Mouse (Mus musculus) lung, embryonic 14.5 days (tissue): ENCODE data around the gene Olfr332. TPM values are rescaled to one million over a fixed set of nuclear protein-coding genes. Genes with fewer than 3 reads are reported as not detected.

Experiments used
- ATAC-seq: fragments of 200-750 bp; cut with Nextera tagmentation; 2 replicates; pipeline ENCODE4 v1.8.0; 2017; ENCODE audit warnings: mild to moderate bottlenecking, moderate TSS enrichment, moderate library complexity; ENCODE audit not compliant: insufficient read depth
- DNase-seq: peaks from one replicate; pipeline ENCODE4 v3.0.0-alpha.2; 2015
- H3K27ac ChIP-seq: fragments of 300-500 bp; sonication (generic); 2 replicates; pipeline ENCODE4 v1.5.1; 2014; ENCODE audit warnings: low read depth, mild to moderate bottlenecking, moderate library complexity
- H3K27me3 ChIP-seq: fragments of 300-500 bp; sonication (generic); 2 replicates; pipeline ENCODE4 v1.6.1; 2014; ENCODE audit warnings: low read length, control low read depth; ENCODE audit not compliant: insufficient read depth
- H3K36me3 ChIP-seq: fragments of 300-500 bp; sonication (generic); 2 replicates; pipeline ENCODE4 v1.6.1; 2014; ENCODE audit warnings: control low read depth; ENCODE audit not compliant: insufficient read depth
- H3K4me1 ChIP-seq: fragments of 300-500 bp; sonication (generic); 2 replicates; pipeline ENCODE4 v1.6.1; 2014; ENCODE audit warnings: antibody characterized with exemption, control low read depth; ENCODE audit not compliant: insufficient read depth
- H3K4me2 ChIP-seq: fragments of 300-500 bp; sonication (generic); 2 replicates; pipeline ENCODE4 v1.6.1; 2014; ENCODE audit warnings: mild to moderate bottlenecking
- H3K4me3 ChIP-seq: fragments of 300-500 bp; sonication (generic); 2 replicates; pipeline ENCODE4 v1.5.1; 2014; ENCODE audit warnings: low read depth, low read length
- H3K9ac ChIP-seq: fragments of 300-500 bp; sonication (generic); 2 replicates; pipeline ENCODE4 v1.6.1; 2014
- H3K9me3 ChIP-seq: fragments of 300-500 bp; sonication (generic); 2 replicates; pipeline ENCODE4 v1.6.1; 2016; ENCODE audit warnings: low read depth, low read length, control low read depth
- CTCF ChIP-seq: IDR thresholded peaks from 2 replicates; pipeline ENCODE4 v1.5.1; 2016; ENCODE audit warnings: antibody characterized with exemption, low read depth
- WGBS: fragments of 180-500 bp; shearing (Covaris S2); extraction: QIAGEN DNeasy Blood & Tissue Kit; methylation state at CpG from one replicate; pipeline ENCODE4 v1.1.7; 2014; 5-methylcytosine and 5-hydroxymethylcytosine counted together
- polyA plus RNA-seq: library from polyadenylated mRNA; unstranded; fragments of >200 nt; fragmentation: Nextera tagmentation; extraction: Ambion mirVana; gene quantifications from 2 replicates; pipeline ENCODE4 v1.2.1, GENCODE M21; 2014

The Olfr332 gene
- polyA plus RNA-seq, 1 experiment from 2014 or later, result not detected

- DNase-seq, result no peak
- no peak for ATAC-seq
- Histone ChIP-seq H3K4me1 (no peaks in the 10 kb centered on the region), H3K9me3 (no peaks in the 10 kb centered on the region), H3K27ac (no peak within 1 kb of the TSS), H3K9ac (no peak within 1 kb of the TSS), H3K36me3 (no peaks in the 10 kb centered on the region), H3K4me3 (no peak within 1 kb of the TSS), H3K27me3 (no peaks in the 10 kb centered on the region), H3K4me2 (no peak within 1 kb of the TSS)
- TF ChIP-seq CTCF, result no peak
Observed at GRCm38 (mm10) chr11:58462170-58462569, 30.2 kb downstream of the Olfr332 start, which contains the start of gene Olfr30. Gene Olfr30, minus strand, starts transcription at chr11:58462270.

- 28% methylated on average over 4 of the region's 4 CpGs for WGBS
- H3K9ac ChIP-seq, result no peak overlapping the region
- TF ChIP-seq CTCF, result no peak
- H3K27me3 ChIP-seq, result no peaks in the 10 kb centered on the region
- no peak overlapping the region for H3K4me3 ChIP-seq
- no peak overlapping the region for H3K27ac ChIP-seq
- no peak for DNase-seq
- no peaks in the 10 kb centered on the region for H3K4me1 ChIP-seq
- ATAC-seq, result no peak
- no peaks in the 10 kb centered on the region for H3K36me3 ChIP-seq
- no peak overlapping the region for H3K4me2 ChIP-seq
- H3K9me3 ChIP-seq, result no peaks in the 10 kb centered on the region
Observed at GRCm38 (mm10) chr11:58453592-58453991, 38.8 kb downstream of the Olfr332 start.

GRCm38 (mm10) chr11:58452759-58453158 is 39.6 kb downstream of the Olfr332 start, which contains the start of gene Lypd9:
Gene Lypd9, minus strand, starts transcription at chr11:58452923.
- Histone ChIP-seq H3K36me3 (no peaks in the 10 kb centered on the region), H3K4me3 (no peak within 1 kb of the TSS), H3K9me3 (no peaks in the 10 kb centered on the region), H3K4me1 (no peaks in the 10 kb centered on the region), H3K9ac (no peak within 1 kb of the TSS), H3K27me3 (no peaks in the 10 kb centered on the region), H3K27ac (no peak within 1 kb of the TSS), H3K4me2 (no peak within 1 kb of the TSS)
- ATAC-seq (no peak), DNase-seq (no peak)
- TF ChIP-seq CTCF, result no peak
- WGBS, result 93% methylated on average over 9 of the region's 9 CpGs

Other genes with a start within 250 kb of the Olfr332 start
- not detected in 2 replicates for gene 4930438A08Rik, start 217.8 kb downstream of the Olfr332 start, polyA plus RNA-seq
- gene Zfp692, start 185.5 kb downstream of the Olfr332 start, polyA plus RNA-seq, result 13.9 and 15.2 TPM in 2 replicates
- gene Zfp672, start 162.2 kb downstream of the Olfr332 start, polyA plus RNA-seq, result 31.3 and 39.1 TPM in 2 replicates
- 26.3 and 26.4 TPM in 2 replicates for gene Sh3bp5l, start 161.8 kb downstream of the Olfr332 start, polyA plus RNA-seq
- not detected in 2 replicates for gene Lypd8, start 113.5 kb downstream of the Olfr332 start, polyA plus RNA-seq
- not detected in 2 replicates for gene 1810065E05Rik, start 71.4 kb downstream of the Olfr332 start, polyA plus RNA-seq
- not detected in 2 replicates for gene Gm12253, start 60.0 kb downstream of the Olfr332 start, polyA plus RNA-seq
- not detected in 2 replicates for gene Lypd9, start 39.6 kb downstream of the Olfr332 start, polyA plus RNA-seq
- not detected in 2 replicates for gene Olfr30, start 30.3 kb downstream of the Olfr332 start, polyA plus RNA-seq
- not detected in 2 replicates for gene Olfr331, start 10.0 kb upstream of the Olfr332 start, polyA plus RNA-seq
- gene Olfr330, start 42.3 kb upstream of the Olfr332 start, polyA plus RNA-seq, result not detected in 2 replicates
- gene Olfr329-ps, start 53.9 kb upstream of the Olfr332 start, polyA plus RNA-seq, result not detected in 2 replicates
- gene Olfr328, start 63.1 kb upstream of the Olfr332 start, polyA plus RNA-seq, result 0.07 and 0.08 TPM in 2 replicates
- not detected in 2 replicates for gene Olfr224, start 78.0 kb upstream of the Olfr332 start, polyA plus RNA-seq
- not detected in 2 replicates for gene Olfr325, start 85.2 kb upstream of the Olfr332 start, polyA plus RNA-seq
- gene Olfr324, start 102.6 kb upstream of the Olfr332 start, polyA plus RNA-seq, result not detected in 2 replicates
- not detected in 2 replicates for gene 2210407C18Rik, start 123.5 kb upstream of the Olfr332 start, polyA plus RNA-seq
- gene Olfr323, start 137.9 kb upstream of the Olfr332 start, polyA plus RNA-seq, result not detected in 2 replicates
- 0.11 TPM in 1 of 2 replicates, not detected in the other for gene Trim58, start 147.9 kb upstream of the Olfr332 start, polyA plus RNA-seq
- gene Olfr322, start 166.2 kb upstream of the Olfr332 start, polyA plus RNA-seq, result not detected in 2 replicates
- not detected in 2 replicates for gene Olfr320, start 188.5 kb upstream of the Olfr332 start, polyA plus RNA-seq
- gene Olfr319, start 206.6 kb upstream of the Olfr332 start, polyA plus RNA-seq, result not detected in 2 replicates
- not detected in 2 replicates for gene Olfr318, start 231.5 kb upstream of the Olfr332 start, polyA plus RNA-seq
- not detected in 2 replicates for gene Olfr317, start 246.7 kb upstream of the Olfr332 start, polyA plus RNA-seq